Mouse (Mus musculus) heart, postnatal 0 days (tissue): ENCODE measurements around the gene Msx3.

Experiments used
- CTCF ChIP-seq: IDR thresholded peaks from 2 replicates; pipeline ENCODE4 v1.5.1; 2016; ENCODE audit warnings: antibody characterized with exemption, control low read depth, low read depth
- EP300 ChIP-seq: IDR thresholded peaks from 2 replicates; pipeline ENCODE4 v1.6.1; 2016; ENCODE audit warnings: antibody characterized with exemption, low read depth

GRCm38 (mm10) chr7:140062307-140062706 is 13.4 kb upstream of the Msx3 start:
- TF ChIP-seq CTCF (peak; percentile 33; the same call in 1 of the 2 replicates), EP300 (no peak)
